Mouse (Mus musculus) liver, embryonic 11.5 days (tissue): ENCODE measurements around the gene Yif1a. TPM values are rescaled to one million over a fixed set of nuclear protein-coding genes. Genes with fewer than 3 reads are reported as not detected.

Experiments used
- ATAC-seq: fragments of 200-750 bp; cut with Nextera tagmentation; replicated peaks from 2 replicates; pipeline ENCODE4 v1.8.0; 2017; ENCODE audit warnings: moderate number of reproducible peaks, mild to moderate bottlenecking, moderate TSS enrichment, moderate library complexity; ENCODE audit not compliant: low FRiP score
- DNase-seq: peaks from one replicate; pipeline ENCODE4 v3.0.0-alpha.2; 2017; ENCODE audit warnings: low spot score
- H3K27ac ChIP-seq: fragments of 300-500 bp; sonication (generic); 2 replicates; pipeline ENCODE4 v1.5.1; 2014; ENCODE audit warnings: mild to moderate bottlenecking, low read depth, low read length, control low read depth
- H3K27me3 ChIP-seq: fragments of 300-500 bp; sonication (generic); replicated peaks from 2 replicates; pipeline ENCODE4 v1.6.1; 2014; ENCODE audit warnings: low read length, mixed read lengths; ENCODE audit not compliant: control insufficient read depth, insufficient read depth
- H3K36me3 ChIP-seq: fragments of 300-500 bp; sonication (generic); 2 replicates; pipeline ENCODE4 v1.6.1; 2014; ENCODE audit warnings: mild to moderate bottlenecking, low read length, moderate library complexity, mixed read lengths; ENCODE audit not compliant: control insufficient read depth, insufficient read depth
- H3K4me1 ChIP-seq: fragments of 300-500 bp; sonication (generic); replicated peaks from 2 replicates; pipeline ENCODE4 v1.6.1; 2014; ENCODE audit warnings: low read length, mixed read lengths; ENCODE audit not compliant: control insufficient read depth, insufficient read depth
- H3K4me2 ChIP-seq: fragments of 300-500 bp; sonication (generic); 2 replicates; pipeline ENCODE4 v1.6.1; 2014; ENCODE audit warnings: mild to moderate bottlenecking, control low read depth, moderate library complexity
- H3K4me3 ChIP-seq: fragments of 300-500 bp; sonication (generic); 2 replicates; pipeline ENCODE4 v1.5.1; 2014; ENCODE audit warnings: low read depth, low read length, control low read depth
- H3K9ac ChIP-seq: fragments of 300-500 bp; sonication (generic); 2 replicates; pipeline ENCODE4 v1.6.1; 2014; ENCODE audit warnings: low read depth, low read length, control low read depth
- H3K9me3 ChIP-seq: fragments of 300-500 bp; sonication (generic); 2 replicates; pipeline ENCODE4 v1.6.1; 2016; ENCODE audit warnings: low read length, inconsistent platforms, mixed read lengths; ENCODE audit not compliant: control insufficient read depth
- WGBS: fragments of 180-500 bp; shearing (Covaris S2); extraction: QIAGEN DNeasy Blood & Tissue Kit; methylation state at CpG from one replicate; pipeline ENCODE4 v1.1.7; 2014; 5-methylcytosine and 5-hydroxymethylcytosine counted together
- polyA plus RNA-seq: library from polyadenylated mRNA; unstranded; fragments of >200 nt; fragmentation: Nextera tagmentation; extraction: Ambion mirVana; gene quantifications from 2 replicates; pipeline ENCODE4 v1.2.1, GENCODE M21; 2014

The Yif1a gene
- polyA plus RNA-seq, 1 experiment from 2014 or later: 77.8 TPM

DNA sequence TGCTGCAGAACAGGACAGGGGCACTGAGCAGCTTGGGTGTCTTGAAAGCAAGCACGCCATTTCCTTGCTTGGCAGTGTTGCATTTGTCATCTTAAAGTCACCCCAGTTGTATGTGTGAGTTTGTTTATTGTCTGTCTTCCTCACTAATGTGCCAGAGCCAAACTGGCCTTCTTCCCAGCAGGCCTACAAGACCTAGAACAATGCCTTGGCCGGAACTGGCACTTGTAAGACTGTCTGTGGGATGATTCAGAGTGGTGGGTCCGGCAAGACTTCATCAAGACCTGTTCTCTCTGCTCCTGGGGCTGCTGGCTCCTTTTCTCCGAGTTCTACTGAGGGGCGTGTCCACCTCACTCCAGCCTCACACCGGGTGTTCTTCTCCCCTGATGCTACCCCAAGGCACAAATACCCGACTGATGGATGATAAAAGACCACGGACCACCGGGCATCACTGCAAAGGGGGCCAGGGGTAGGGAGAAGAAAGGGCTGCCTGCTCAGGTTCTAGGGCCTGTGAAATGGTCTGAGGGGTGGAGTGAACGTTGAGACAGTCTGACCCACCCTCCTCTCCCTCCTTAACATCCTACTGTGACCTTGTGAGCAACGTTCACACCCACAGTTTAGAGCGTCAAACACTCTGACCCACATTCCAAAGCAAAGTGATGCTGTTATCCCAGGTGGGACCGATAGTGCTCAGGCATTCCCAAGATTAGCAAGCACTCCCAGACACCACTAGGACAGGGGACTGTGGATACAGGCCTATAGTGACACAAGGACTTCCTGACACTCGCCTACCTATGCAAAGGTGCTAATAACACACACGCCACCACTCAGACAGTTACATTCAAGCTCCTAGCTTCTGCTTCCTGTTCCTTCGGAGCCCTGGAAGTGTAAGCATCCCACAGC is 30.2 kb upstream of the Yif1a start:
- DNase-seq: no peak

GRCm38 (mm10) chr19:5058801-5059771 is 29.3 kb upstream of the Yif1a start:
- ATAC-seq (peak; percentile 51), DNase-seq (no peak)
- Histone ChIP-seq H3K4me1 (peaks cover 42% of the 10 kb centered on the region), H3K9me3 (no peaks in the 10 kb centered on the region), H3K27ac (peak overlapping the region; percentile 45; the same call in 1 of the 2 replicates), H3K4me3 (no peak overlapping the region), H3K27me3 (0 out of 2 replicates have a peak, but pooled peaks cover 4% of the 10 kb centered on the region), H3K4me2 (0 out of 2 replicates have a peak overlapping the region, but pooled peaks have one; percentile 9), H3K9ac (no peak overlapping the region), H3K36me3 (no peaks in the 10 kb centered on the region)
- WGBS: 14% methylated on average over 10 of the region's 10 CpGs

More for the DNA sequence above, 30.2 kb upstream of the Yif1a start:
- no peak overlapping the region for H3K9ac ChIP-seq
- H3K27me3 ChIP-seq: peaks cover 8% of the 10 kb centered on the region
- WGBS: 29% methylated on average over 16 of the region's 16 CpGs
- no peaks in the 10 kb centered on the region for H3K9me3 ChIP-seq
- no peaks in the 10 kb centered on the region for H3K36me3 ChIP-seq
- no peak for ATAC-seq
- peak overlapping the region; percentile 45 for H3K27ac ChIP-seq
- H3K4me2 ChIP-seq: no peak overlapping the region
- H3K4me1 ChIP-seq: peaks cover 42% of the 10 kb centered on the region
- H3K4me3 ChIP-seq: no peak overlapping the region

DNA sequence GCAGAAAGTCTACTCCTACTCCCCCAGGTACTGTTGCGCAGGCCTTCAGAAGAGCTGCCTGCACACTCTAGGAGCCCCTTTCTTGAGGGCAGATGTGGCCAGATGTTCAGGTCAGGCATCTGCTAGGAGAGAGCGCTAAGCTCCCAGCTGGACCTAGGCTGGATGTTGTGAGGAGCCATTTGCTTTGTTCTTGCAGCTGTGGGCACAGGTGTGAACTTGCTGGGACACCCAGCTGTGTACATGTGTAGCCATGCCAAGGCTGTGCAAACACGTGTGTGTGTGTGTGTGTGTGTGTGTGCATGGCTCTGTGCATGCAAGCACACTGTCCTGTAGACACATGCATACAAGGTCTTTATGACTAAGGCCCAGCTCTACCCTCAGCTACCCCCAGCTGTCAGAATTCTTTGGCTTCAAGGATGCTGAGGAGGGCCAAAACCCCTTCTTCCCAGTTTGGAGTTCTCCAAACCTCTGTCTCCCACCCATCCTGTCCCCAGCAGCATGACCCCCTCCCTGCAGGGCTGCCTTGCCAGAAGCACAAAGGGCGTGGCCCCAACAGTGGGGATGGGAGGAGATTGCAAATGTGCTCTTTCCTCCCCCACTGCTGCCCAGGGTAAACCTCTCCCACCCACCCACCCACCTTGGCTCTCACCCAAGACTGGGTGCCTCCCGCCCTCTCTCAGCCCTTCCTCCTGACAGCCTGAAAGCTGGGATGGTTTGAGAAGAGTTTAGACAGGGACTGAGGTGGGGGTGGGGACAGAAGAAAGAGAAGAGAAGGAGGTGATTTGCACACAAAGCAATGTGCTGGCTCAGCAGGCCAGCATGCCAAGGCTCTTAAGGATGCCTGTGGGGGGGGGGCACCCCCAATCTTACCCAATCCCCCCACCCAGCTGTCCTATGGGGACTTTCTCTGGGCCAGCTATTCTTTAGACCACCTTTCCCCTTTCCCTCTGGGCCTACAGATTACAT is 27.7 kb upstream of the Yif1a start:
- ATAC-seq: no peak
- H3K4me3 ChIP-seq: no peak overlapping the region
- WGBS: 48% methylated on average over 5 of the region's 5 CpGs
- H3K9me3 ChIP-seq: no peaks in the 10 kb centered on the region
- DNase-seq: no peak
- peak overlapping the region; percentile 51; the same call in 1 of the 2 replicates for H3K27ac ChIP-seq
- H3K4me1 ChIP-seq: peaks cover 51% of the 10 kb centered on the region
- H3K4me2 ChIP-seq: no peak overlapping the region
- H3K9ac ChIP-seq: peak overlapping the region; percentile 32; the same call in 1 of the 2 replicates
- H3K27me3 ChIP-seq: peaks cover 2% of the 10 kb centered on the region; the same call in 1 of the 2 replicates
- H3K36me3 ChIP-seq: no peaks in the 10 kb centered on the region

GRCm38 (mm10) chr19:5062041-5062440 is 26.3 kb upstream of the Yif1a start:
- no peaks in the 10 kb centered on the region for H3K9me3 ChIP-seq
- no peak for ATAC-seq
- peaks cover 2% of the 10 kb centered on the region; the same call in 1 of the 2 replicates for H3K27me3 ChIP-seq
- H3K27ac ChIP-seq: no peak overlapping the region
- H3K4me1 ChIP-seq: peaks cover 49% of the 10 kb centered on the region
- WGBS: 80% methylated on average over 5 of the region's 5 CpGs
- H3K36me3 ChIP-seq: no peaks in the 10 kb centered on the region
- H3K4me3 ChIP-seq: no peak overlapping the region
- no peak overlapping the region for H3K9ac ChIP-seq
- no peak overlapping the region for H3K4me2 ChIP-seq
- DNase-seq: no peak

GRCm38 (mm10) chr19:5062446-5062845 is 25.9 kb upstream of the Yif1a start:
- H3K4me1 ChIP-seq: peaks cover 53% of the 10 kb centered on the region

GRCm38 (mm10) chr19:5065104-5065503 is 23.2 kb upstream of the Yif1a start:
- Histone ChIP-seq H3K4me2 (no peak overlapping the region), H3K4me3 (no peak overlapping the region), H3K9me3 (no peaks in the 10 kb centered on the region), H3K27me3 (peaks cover 26% of the 10 kb centered on the region), H3K4me1 (peaks cover 55% of the 10 kb centered on the region), H3K9ac (no peak overlapping the region), H3K27ac (no peak overlapping the region; the same call in 1 of the 2 replicates), H3K36me3 (no peaks in the 10 kb centered on the region)
- WGBS: 52% methylated on average over 7 of the region's 7 CpGs
- no peak for DNase-seq
- no peak for ATAC-seq

More at GRCm38 (mm10) chr19:5062446-5062845, 25.9 kb upstream of the Yif1a start:
- Histone ChIP-seq H3K9me3 (no peaks in the 10 kb centered on the region), H3K27ac (no peak overlapping the region), H3K4me2 (no peak overlapping the region), H3K36me3 (no peaks in the 10 kb centered on the region), H3K9ac (no peak overlapping the region), H3K4me3 (no peak overlapping the region), H3K27me3 (peaks cover 2% of the 10 kb centered on the region; the same call in 1 of the 2 replicates)
- DNase-seq: no peak
- 67% methylated on average over 6 of the region's 6 CpGs for WGBS
- ATAC-seq: no peak

DNA sequence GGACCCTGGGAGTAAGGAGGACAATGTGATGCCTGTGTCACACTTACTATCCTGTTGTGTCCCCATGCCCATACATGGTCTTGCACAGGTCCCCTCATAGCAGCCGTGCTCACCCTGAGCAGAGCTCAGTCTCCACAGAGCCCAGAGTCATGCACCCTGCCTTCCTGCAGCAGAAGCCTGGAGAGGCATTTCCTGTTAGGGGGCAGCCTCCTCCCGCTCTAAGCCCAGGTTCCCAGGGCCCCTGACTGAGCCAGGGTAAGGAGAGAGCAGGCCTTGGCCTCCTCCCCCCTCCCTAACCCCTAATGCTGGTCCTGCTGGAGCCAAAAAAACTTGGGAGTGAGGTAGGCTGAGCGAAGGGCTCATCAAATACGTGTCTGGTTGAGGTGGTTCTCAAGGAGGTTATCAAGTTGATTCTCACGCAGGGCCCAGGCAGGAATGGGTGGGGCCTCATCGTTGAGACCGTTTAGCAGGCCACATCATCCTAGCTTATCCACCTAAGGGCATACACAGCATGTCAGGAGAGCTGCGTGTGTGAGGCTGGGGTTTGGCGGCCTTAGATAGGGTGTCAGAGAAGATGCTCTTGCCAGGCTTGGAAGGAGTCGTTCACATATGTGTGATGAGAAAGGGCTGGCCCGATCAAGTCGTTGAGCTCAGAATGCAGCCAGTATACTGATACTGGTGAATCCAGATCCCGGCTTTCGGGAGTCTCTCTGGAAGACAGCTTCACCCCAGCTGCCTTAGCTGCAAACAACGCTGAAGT is 21.1 kb upstream of the Yif1a start:
- WGBS: 4% methylated on average over 15 of the region's 15 CpGs
- Histone ChIP-seq H3K4me3 (peak overlapping the region; percentile 59), H3K4me1 (peaks cover 56% of the 10 kb centered on the region), H3K27ac (peak overlapping the region; percentile 90), H3K36me3 (no peaks in the 10 kb centered on the region), H3K9ac (peak overlapping the region; percentile 73), H3K4me2 (peak overlapping the region; percentile 95), H3K9me3 (no peaks in the 10 kb centered on the region), H3K27me3 (peaks cover 40% of the 10 kb centered on the region)
- DNase-seq (peak; percentile 67), ATAC-seq (peak; percentile 86)
